Mouse (Mus musculus) spleen, adult 2 months (tissue): ENCODE results near the gene Eif4a1. TPM values are rescaled to one million over a fixed set of nuclear protein-coding genes. Genes with fewer than 3 reads are reported as not detected.
"Not testable (repeated sequence)": the region's sequence is repeated elsewhere in the genome, so short reads cannot be mapped to it uniquely, and the experiment has no call there.

ENCODE experiments used
- DNase-seq, 2 experiments: peaks; one replicate each; pipeline versions ENCODE4 v3.0.0 to v3.0.0-alpha.2; 2012 to 2021; ENCODE audit warnings: low spot score in 2 of 2, low read depth in 1 of 2
- H3K27ac ChIP-seq: fragments of 200-500 bp; 2 replicates; pipeline ENCODE4 v1.5.1; 2012; ENCODE audit warnings: low read length, inconsistent platforms; ENCODE audit not compliant: insufficient read depth
- H3K27me3 ChIP-seq: fragments of 200-500 bp; 2 replicates; pipeline ENCODE4 v1.6.1; 2012; ENCODE audit warnings: mild to moderate bottlenecking, moderate library complexity, low read length, inconsistent platforms; ENCODE audit not compliant: control insufficient read depth, insufficient read depth
- H3K36me3 ChIP-seq: fragments of 200-500 bp; 2 replicates; pipeline ENCODE4 v1.6.1; 2012; ENCODE audit warnings: mild to moderate bottlenecking, low read length, inconsistent platforms; ENCODE audit not compliant: control insufficient read depth, insufficient read depth
- H3K4me1 ChIP-seq: fragments of 200-500 bp; 2 replicates; pipeline ENCODE4 v1.6.1; 2011; ENCODE audit warnings: inconsistent platforms; ENCODE audit not compliant: control insufficient read depth, insufficient read depth, insufficient read length
- H3K4me3 ChIP-seq: fragments of 200-500 bp; 2 replicates; pipeline ENCODE4 v1.5.1; 2011; ENCODE audit warnings: mild to moderate bottlenecking, inconsistent platforms; ENCODE audit not compliant: insufficient read depth, insufficient read length; ENCODE audit errors: extremely low read depth
- CTCF ChIP-seq: fragments of 200-500 bp; IDR thresholded peaks from 2 replicates; pipeline ENCODE4 v1.5.1; 2011; ENCODE audit warnings: mild to moderate bottlenecking, inconsistent platforms; ENCODE audit not compliant: insufficient read depth, insufficient read length, insufficient replicate concordance; ENCODE audit errors: extremely low read depth
- POLR2A ChIP-seq: fragments of 200-500 bp; IDR thresholded peaks from 2 replicates; pipeline ENCODE4 v1.6.1; 2011; ENCODE audit warnings: low read depth, low read length, inconsistent platforms
- WGBS: fragments of 180-500 bp; shearing (Covaris S2); methylation state at CpG from one replicate; pipeline ENCODE4 v1.1.7; 2018; 5-methylcytosine and 5-hydroxymethylcytosine counted together
- polyA plus RNA-seq: library from polyadenylated mRNA; depleted of rRNA; stranded (reverse); fragments of >200 nt; gene quantifications from 2 replicates; pipeline ENCODE4 v1.2.3, GENCODE M21; 2012

Gene Eif4a1
- polyA plus RNA-seq, 1 experiment = 196 TPM

DNA sequence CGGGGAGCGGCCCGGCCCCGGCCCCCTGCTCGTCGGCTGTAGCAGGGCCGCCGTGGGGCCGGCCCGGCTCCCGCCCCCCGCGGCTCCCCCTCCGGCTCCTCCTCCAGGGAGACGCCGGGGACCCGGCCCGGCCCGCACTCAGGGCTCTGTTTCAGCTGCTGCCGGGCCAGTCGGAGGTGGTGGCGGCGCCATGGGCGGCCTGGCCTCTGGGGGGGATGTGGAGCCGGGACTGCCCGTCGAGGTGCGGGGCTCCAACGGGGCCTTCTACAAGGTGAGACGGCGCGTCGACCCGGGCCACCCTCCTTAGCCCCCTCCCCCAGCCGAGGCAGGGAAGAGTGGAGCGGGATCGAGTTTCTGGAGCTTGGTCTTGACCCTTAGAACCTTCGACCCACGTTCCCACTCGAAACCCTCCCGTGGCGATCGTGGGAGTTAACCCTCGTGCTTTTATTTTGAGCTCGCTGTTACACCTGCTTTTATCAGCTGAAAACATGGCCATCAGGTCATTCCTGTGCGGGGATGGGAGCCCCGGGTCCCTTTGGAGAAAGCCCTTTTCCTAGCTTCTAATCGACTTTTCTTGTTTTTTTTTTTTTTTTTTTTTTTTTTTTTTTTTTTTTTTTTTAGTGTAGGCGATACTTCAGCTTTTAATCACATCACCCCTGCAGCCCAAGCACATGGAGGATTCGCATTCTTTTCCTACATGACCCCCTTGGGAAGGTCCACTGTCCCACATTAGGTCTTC lies 38.9 kb downstream of the Eif4a1 start:
- no peaks in the 10 kb centered on the region for H3K36me3 ChIP-seq
- WGBS = 2% methylated on average over 36 of the region's 50 CpGs
- peak in 1 of 2 experiments; percentile 31 for DNase-seq
- H3K27ac ChIP-seq = peak overlapping the region; percentile 76
- peaks cover 2% of the 10 kb centered on the region; the same call in 1 of the 2 replicates for H3K4me1 ChIP-seq
- H3K27me3 ChIP-seq = no peaks in the 10 kb centered on the region
- H3K4me3 ChIP-seq = peak overlapping the region; percentile 94
- TF ChIP-seq CTCF (no peak), POLR2A (no peak)

- H3K36me3 ChIP-seq = no peaks in the 10 kb centered on the region
- peaks cover 2% of the 10 kb centered on the region; the same call in 1 of the 2 replicates for H3K4me1 ChIP-seq
- TF ChIP-seq CTCF = peak; percentile 72; the same call in 1 of the 2 replicates
- 0 out of 2 replicates have a peak, but pooled peaks have one; percentile 37 for TF ChIP-seq POLR2A
- peak within 1 kb of the TSS; percentile 95 for H3K27ac ChIP-seq
- peak; percentile 97 to 99 for DNase-seq
- H3K27me3 ChIP-seq = no peaks in the 10 kb centered on the region
- WGBS = 1% methylated on average over 47 of the region's 56 CpGs
- H3K4me3 ChIP-seq = peak within 1 kb of the TSS; percentile 94
Measured at GRCm38 (mm10) chr11:69632284-69633089, 39.7 kb downstream of the Eif4a1 start, which contains the start of gene Fxr2. Gene Fxr2 (plus strand): TSS chr11:69632990.

DNA sequence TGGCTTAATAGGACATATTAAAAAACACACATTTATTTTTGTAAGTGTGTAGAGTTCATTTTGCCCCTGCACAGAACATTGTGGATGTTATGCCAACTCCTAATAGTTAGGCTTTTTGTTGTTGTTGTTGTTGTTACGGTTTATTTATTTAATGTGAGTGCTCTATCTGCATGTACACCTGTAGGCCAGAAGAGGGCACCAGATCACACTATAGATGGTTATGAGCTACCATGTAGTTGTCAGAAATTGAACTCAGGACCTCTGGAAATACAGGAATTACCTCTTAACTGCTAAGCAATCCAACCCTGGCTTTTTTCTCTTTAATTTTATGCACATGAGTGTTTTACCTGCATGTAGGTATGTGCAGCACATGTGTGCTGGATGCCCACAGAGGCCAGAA lies 42.4 kb downstream of the Eif4a1 start:
- no peak overlapping the region for H3K4me3 ChIP-seq
- DNase-seq = peak in 1 of 2 experiments; percentile 25
- TF ChIP-seq POLR2A (no peak), CTCF (no peak)
- no peaks in the 10 kb centered on the region for H3K36me3 ChIP-seq
- WGBS = 66% methylated on average over 1 of the region's 1 CpGs
- peaks cover 2% of the 10 kb centered on the region; the same call in 1 of the 2 replicates for H3K4me1 ChIP-seq
- no peaks in the 10 kb centered on the region for H3K27me3 ChIP-seq
- H3K27ac ChIP-seq = no peak overlapping the region

DNA sequence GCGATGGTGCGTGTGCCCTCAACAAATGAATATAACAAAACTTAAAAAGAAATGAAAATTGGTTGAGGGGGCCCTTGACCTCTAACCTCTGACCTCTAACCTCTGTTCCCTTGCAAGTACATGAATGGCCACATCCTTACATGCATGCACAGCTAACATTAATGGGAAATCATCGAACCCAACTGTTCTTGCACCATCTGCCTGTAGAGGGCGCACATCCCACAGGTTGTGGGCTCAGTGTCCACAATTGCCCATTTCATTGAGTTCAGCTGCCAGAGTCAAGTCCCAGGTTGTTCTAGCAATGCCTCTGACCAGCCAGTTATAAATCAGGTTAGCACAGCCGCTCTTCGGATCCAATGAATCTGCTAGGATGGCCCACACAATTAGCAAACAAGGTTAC lies 43.9 kb downstream of the Eif4a1 start:
- H3K27me3 ChIP-seq = no peaks in the 10 kb centered on the region
- no peaks in the 10 kb centered on the region for H3K4me1 ChIP-seq
- peak; percentile 55 to 71 for DNase-seq
- H3K4me3 ChIP-seq = no peak overlapping the region
- no peaks in the 10 kb centered on the region for H3K36me3 ChIP-seq
- TF ChIP-seq CTCF (peak; percentile 78; the same call in 1 of the 2 replicates), POLR2A (no peak)
- H3K27ac ChIP-seq = no peak overlapping the region
- 39% methylated on average over 6 of the region's 6 CpGs for WGBS

- not testable (repeated sequence) for H3K4me1 ChIP-seq, H3K4me3 ChIP-seq, H3K27ac ChIP-seq, DNase-seq, H3K36me3 ChIP-seq, H3K27me3 ChIP-seq
- WGBS = 70% methylated on average over 2 of the region's 2 CpGs
Measured at GRCm38 (mm10) chr11:69624339-69624738, 47.9 kb downstream of the Eif4a1 start.

- Histone ChIP-seq H3K36me3 (no peaks in the 10 kb centered on the region), H3K27me3 (no peaks in the 10 kb centered on the region), H3K4me1 (no peaks in the 10 kb centered on the region), H3K4me3 (no peak overlapping the region), H3K27ac (no peak overlapping the region)
- TF ChIP-seq CTCF (no peak), POLR2A (no peak)
- 85% methylated on average over 4 of the region's 4 CpGs for WGBS
- no peak for DNase-seq
Measured at GRCm38 (mm10) chr11:69623006-69623405, 49.2 kb downstream of the Eif4a1 start.

- WGBS = 55% methylated on average over 6 of the region's 6 CpGs
- no peak for DNase-seq
Measured at GRCm38 (mm10) chr11:69622406-69622805, 49.8 kb downstream of the Eif4a1 start.

More at GRCm38 (mm10) chr11:69622406-69622805, 49.8 kb downstream of the Eif4a1 start:
- H3K4me3 ChIP-seq = no peak overlapping the region
- no peaks in the 10 kb centered on the region for H3K27me3 ChIP-seq
- TF ChIP-seq CTCF (no peak), POLR2A (no peak)
- no peak overlapping the region for H3K27ac ChIP-seq
- H3K4me1 ChIP-seq = no peaks in the 10 kb centered on the region
- no peaks in the 10 kb centered on the region for H3K36me3 ChIP-seq
